Mouse (Mus musculus) NIH3T3 (cell line): ENCODE results near the gene Shq1.

Experiments
- DNase-seq: peaks from one replicate; pipeline ENCODE4 v3.0.0-alpha.2; 2012; ENCODE audit warnings: low read depth

Shq1 gene

GRCm38 (mm10) chr6:100668858-100669257, 2.1 kb downstream of the Shq1 start:
- DNase-seq: no peak

- peak; percentile 68 for DNase-seq
Observed at GRCm38 (mm10) chr6:100667644-100668043, 3.3 kb downstream of the Shq1 start.

- DNase-seq: peak; percentile 23
Observed at GRCm38 (mm10) chr6:100662224-100662623, 8.7 kb downstream of the Shq1 start.

- no peak for DNase-seq
Observed at GRCm38 (mm10) chr6:100660395-100660794, 10.6 kb downstream of the Shq1 start.

GRCm38 (mm10) chr6:100652535-100652934, 18.4 kb downstream of the Shq1 start:
- no peak for DNase-seq

GRCm38 (mm10) chr6:100647196-100647595, 23.8 kb downstream of the Shq1 start:
- no peak for DNase-seq

- DNase-seq: peak; percentile 81
Observed at GRCm38 (mm10) chr6:100645469-100646201, 25.3 kb downstream of the Shq1 start.

GRCm38 (mm10) chr6:100644631-100645030, 26.3 kb downstream of the Shq1 start:
- DNase-seq: no peak

GRCm38 (mm10) chr6:100642786-100643185, 28.2 kb downstream of the Shq1 start:
- DNase-seq: peak; percentile 51

GRCm38 (mm10) chr6:100640591-100640990, 30.4 kb downstream of the Shq1 start:
- DNase-seq: no peak

- DNase-seq: no peak
Observed at GRCm38 (mm10) chr6:100629086-100629485, 41.9 kb downstream of the Shq1 start.

GRCm38 (mm10) chr6:100628223-100628622, 42.7 kb downstream of the Shq1 start:
- no peak for DNase-seq

GRCm38 (mm10) chr6:100623922-100624321, 47.0 kb downstream of the Shq1 start:
- DNase-seq: no peak

GRCm38 (mm10) chr6:100622861-100623507, 48.0 kb downstream of the Shq1 start:
- no peak for DNase-seq

GRCm38 (mm10) chr6:100620411-100620810, 50.5 kb downstream of the Shq1 start:
- peak; percentile 62 for DNase-seq

GRCm38 (mm10) chr6:100619309-100619708, 51.6 kb downstream of the Shq1 start:
- DNase-seq: no peak

GRCm38 (mm10) chr6:100616133-100616532, 54.8 kb downstream of the Shq1 start:
- DNase-seq: no peak

GRCm38 (mm10) chr6:100613593-100614267, 57.2 kb downstream of the Shq1 start:
- peak; percentile 29 for DNase-seq

- no peak for DNase-seq
Observed at GRCm38 (mm10) chr6:100610897-100611575, 59.9 kb downstream of the Shq1 start.

- peak; percentile 64 for DNase-seq
Observed at GRCm38 (mm10) chr6:100610182-100610581, 60.8 kb downstream of the Shq1 start.

GRCm38 (mm10) chr6:100609256-100609655, 61.7 kb downstream of the Shq1 start:
- DNase-seq: peak; percentile 62

GRCm38 (mm10) chr6:100608429-100608828, 62.5 kb downstream of the Shq1 start:
- peak; percentile 55 for DNase-seq
